Mouse (Mus musculus): ENCODE data around the gene Olfr722.
"Not testable (repeated sequence)": the region's sequence is repeated elsewhere in the genome, so short reads cannot be mapped to it uniquely, and the experiment has no call there.

Olfr722 gene

GRCm38 (mm10) chr14:49901899-49902298 lies at the start of gene Olfr722:
Gene Olfr722 (minus strand): TSS chr14:49901999.
- ChIA-PET POLR2A (no interaction called here), CTCF (no interaction called here)

GRCm38 (mm10) chr14:49931687-49932086 lies 29.9 kb upstream of the Olfr722 start, which contains the start of gene Olfr723:
Gene Olfr723 (minus strand): TSS chr14:49931787.
- POLR2A ChIA-PET, result not testable (repeated sequence)
- CTCF ChIA-PET, result interaction anchor here in 1 of 4 experiments (0.7 kb wide), 1 partner anchor 1245 kb away, joined by 3 read pairs; no protein-coding TSS in a partner anchor

DNA sequence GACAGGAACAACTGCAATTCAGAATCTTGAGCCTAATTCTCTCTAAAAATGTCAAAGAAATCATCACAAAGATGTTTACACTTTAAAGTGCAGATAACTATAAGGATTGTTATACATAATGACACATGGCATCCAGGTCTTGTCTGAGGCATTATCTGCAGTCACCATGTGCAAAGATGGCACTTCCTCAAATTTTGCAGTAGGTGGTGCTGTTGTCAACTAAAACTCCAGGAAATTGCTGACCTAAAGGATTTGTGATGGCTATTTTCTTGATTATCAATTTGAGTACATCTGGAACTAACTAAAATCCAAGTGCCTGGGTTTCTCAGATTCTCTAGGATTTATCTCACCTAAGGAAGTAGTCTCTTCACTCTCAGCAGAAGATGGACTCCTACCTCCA lies 41.4 kb downstream of the Olfr722 start:
- ChIA-PET CTCF (no interaction called here), POLR2A (interaction anchor here in 1 of 4 experiments (0.8 kb wide), 1 partner anchor 900 kb away, joined by 3 read pairs; no protein-coding TSS in a partner anchor)
